11 mouse cellular contexts compared by ENCODE assay signal in genomic region chr11:101477552-101478211, GRCm38 (mm10). TPM values are rescaled to one million over a fixed set of nuclear protein-coding genes. Genes with fewer than 3 reads are reported as not detected.
DNase-seq lines count a peak whose midpoint lies in the region; ATAC-seq lines count a peak whose summit lies in the region.
"Had no signal": no experiment of that assay in that cellular context is flagged by ENCODE, and none has a peak within 500 bp of the region (broad histone marks: within the 10 kb centered on the region; RNA-seq: fewer than 3 reads in every experiment).

No protein-coding gene starts in this region.

- H3K27me3 ChIP-seq in kidney, embryonic 14.5 days (ENCODE audit: control insufficient read depth, insufficient read depth, low read length): no peaks in the 10 kb centered on the region
- H3K27me3 ChIP-seq in forebrain, embryonic 13.5 days: no peaks in the 10 kb centered on the region
- H3K27me3 ChIP-seq in neural tube, embryonic 15.5 days (replicated peaks): no peaks in the 10 kb centered on the region

- no peak overlapping the region for H3K4me3 ChIP-seq in kidney, embryonic 14.5 days (ENCODE audit: low read length)
- no peak overlapping the region for H3K4me3 ChIP-seq in forebrain, embryonic 13.5 days
- H3K4me3 ChIP-seq in neural tube, embryonic 15.5 days (replicated peaks): no peak overlapping the region
- H3K4me3 ChIP-seq: liver, embryonic 13.5 days had no signal

- H3K9me3 ChIP-seq in kidney, embryonic 14.5 days (ENCODE audit: control insufficient read depth, low read length): no peaks in the 10 kb centered on the region
- no peaks in the 10 kb centered on the region for H3K9me3 ChIP-seq in forebrain, embryonic 13.5 days (replicated peaks)
- no peaks in the 10 kb centered on the region for H3K9me3 ChIP-seq in neural tube, embryonic 15.5 days (replicated peaks)
- H3K9me3 ChIP-seq: liver, embryonic 13.5 days had no signal

- H3K36me3 ChIP-seq in kidney, embryonic 14.5 days (ENCODE audit: control insufficient read depth, insufficient read depth, low read length): no peaks in the 10 kb centered on the region
- H3K36me3 ChIP-seq in forebrain, embryonic 13.5 days (ENCODE audit: poor library complexity, severe bottlenecking): no peaks in the 10 kb centered on the region
- no peaks in the 10 kb centered on the region for H3K36me3 ChIP-seq in neural tube, embryonic 15.5 days
- H3K36me3 ChIP-seq: liver, embryonic 13.5 days had no signal

- DNase-seq in kidney, postnatal 25 days: no peak
- DNase-seq in mesoderm, embryonic 11.5 days (ENCODE audit: low read depth, low spot score): peak; percentile 74
- no peak for DNase-seq in gastrocnemius, adult 18-20 months (ENCODE audit: low spot score)
- DNase-seq in testis, postnatal 10 days (ENCODE audit: low spot score): no peak
- DNase-seq: cerebellum, postnatal 25 days; liver, embryonic 13.5 days had no signal

- 70% methylated on average over 10 of the region's 10 CpGs for WGBS in kidney, embryonic 14.5 days
- WGBS in forebrain, embryonic 13.5 days: 13% methylated on average over 10 of the region's 10 CpGs
- 20% methylated on average over 10 of the region's 10 CpGs for WGBS in neural tube, embryonic 15.5 days

- no peak overlapping the region for H3K4me2 ChIP-seq in kidney, embryonic 14.5 days (replicated peaks; ENCODE audit: low read depth, low read length)
- H3K4me2 ChIP-seq in forebrain, embryonic 13.5 days: peak overlapping the region; percentile 17
- H3K4me2 ChIP-seq in neural tube, embryonic 15.5 days: no peak overlapping the region
- H3K4me2 ChIP-seq: liver, embryonic 13.5 days had no signal

- ATAC-seq in kidney, embryonic 14.5 days (ENCODE audit: low FRiP score, low TSS enrichment): 0 out of 2 replicates have a peak, but pooled peaks have one; percentile 16
- peak; percentile 92 for ATAC-seq in forebrain, embryonic 13.5 days
- ATAC-seq in neural tube, embryonic 15.5 days (ENCODE audit: low FRiP score): peak; percentile 38; the same call in 1 of the 2 replicates
- ATAC-seq in erythroid progenitor cell, adult 5-6 weeks (replicated peaks; ENCODE audit: low FRiP score, poor library complexity, severe bottlenecking): no peak
- ATAC-seq: inflammation-experienced regulatory T-cells, adult 6 months had no signal

- no peak overlapping the region for H3K27ac ChIP-seq in kidney, embryonic 14.5 days (ENCODE audit: low read depth, low read length)
- peak overlapping the region; percentile 92 for H3K27ac ChIP-seq in forebrain, embryonic 13.5 days
- H3K27ac ChIP-seq in neural tube, embryonic 15.5 days (replicated peaks): peak overlapping the region; percentile 23; the same call in 1 of the 2 replicates
- H3K27ac ChIP-seq: liver, embryonic 13.5 days had no signal

- H3K4me1 ChIP-seq in kidney, embryonic 14.5 days (ENCODE audit: control insufficient read depth, insufficient read depth, low read length): peaks cover 5% of the 10 kb centered on the region; the same call in 1 of the 2 replicates
- peaks cover 44% of the 10 kb centered on the region for H3K4me1 ChIP-seq in forebrain, embryonic 13.5 days
- peaks cover 13% of the 10 kb centered on the region; the same call in 1 of the 2 replicates for H3K4me1 ChIP-seq in neural tube, embryonic 15.5 days

- no peak overlapping the region for H3K9ac ChIP-seq in kidney, embryonic 14.5 days (ENCODE audit: low read depth, low read length)
- no peak overlapping the region for H3K9ac ChIP-seq in forebrain, embryonic 13.5 days
- H3K9ac ChIP-seq in neural tube, embryonic 15.5 days (replicated peaks): no peak overlapping the region
- H3K9ac ChIP-seq: liver, embryonic 13.5 days had no signal

RNA-seq across cellular contexts. Expression of gene Vat1, which starts 11.7 kb away (rescaled TPM):
- polyA plus RNA-seq in kidney, embryonic 14.5 days (2014; fragmentation: Nextera tagmentation; extraction: Ambion mirVana): 25.0 and 28.4 TPM in 2 replicates
- polyA plus RNA-seq in forebrain, embryonic 13.5 days (2015; fragmentation: Nextera tagmentation; extraction: Ambion mirVana): 61.3 and 67.0 TPM in 2 replicates
- 95.4 and 105 TPM in 2 replicates for polyA plus RNA-seq in neural tube, embryonic 15.5 days (2015; fragmentation: Nextera tagmentation; extraction: Ambion mirVana)
- 9.0 and 13.4 TPM in 2 replicates for total RNA-seq in erythroid progenitor cell, adult 5-6 weeks (2015; ENCODE audit: low replicate concordance)
- 4.7 and 6.1 TPM in 2 replicates for total RNA-seq in erythroid progenitor cell, adult 5-6 weeks (2017; ENCODE audit: low replicate concordance)
- 10 to 100 TPM; 10.8 to 16.1 TPM for total RNA-seq in gastrocnemius, adult 18-20 months (2021)

RNA-seq across cellular contexts. Expression of gene Rnd2, which starts 12.9 kb away (rescaled TPM):
- 7.0 and 10.8 TPM in 2 replicates for polyA plus RNA-seq in kidney, embryonic 14.5 days (2014; fragmentation: Nextera tagmentation; extraction: Ambion mirVana)
- polyA plus RNA-seq in forebrain, embryonic 13.5 days (2015; fragmentation: Nextera tagmentation; extraction: Ambion mirVana): 155 and 197 TPM in 2 replicates
- polyA plus RNA-seq in neural tube, embryonic 15.5 days (2015; fragmentation: Nextera tagmentation; extraction: Ambion mirVana): 63.6 and 71.7 TPM in 2 replicates
- not detected in 2 replicates for total RNA-seq in erythroid progenitor cell, adult 5-6 weeks (2015; ENCODE audit: low replicate concordance)
- total RNA-seq in erythroid progenitor cell, adult 5-6 weeks (2017; ENCODE audit: low replicate concordance): not detected in 2 replicates
- 1 to 10 TPM; 2.5 to 4.2 TPM for total RNA-seq in gastrocnemius, adult 18-20 months (2021)
- polyA plus RNA-seq: inflammation-experienced regulatory T-cells, adult 6 months had no signal

RNA-seq across cellular contexts. Expression of gene Ifi35, which starts 29.5 kb away (rescaled TPM):
- 9.6 and 10.4 TPM in 2 replicates for polyA plus RNA-seq in kidney, embryonic 14.5 days (2014; fragmentation: Nextera tagmentation; extraction: Ambion mirVana)
- polyA plus RNA-seq in forebrain, embryonic 13.5 days (2015; fragmentation: Nextera tagmentation; extraction: Ambion mirVana): 2.3 and 2.5 TPM in 2 replicates
- polyA plus RNA-seq in neural tube, embryonic 15.5 days (2015; fragmentation: Nextera tagmentation; extraction: Ambion mirVana): 3.9 and 17.0 TPM in 2 replicates
- 39.8 and 73.2 TPM in 2 replicates for total RNA-seq in erythroid progenitor cell, adult 5-6 weeks (2015; ENCODE audit: low replicate concordance)
- total RNA-seq in erythroid progenitor cell, adult 5-6 weeks (2017; ENCODE audit: low replicate concordance): 43.6 and 47.4 TPM in 2 replicates
- 1 to 10 TPM; 8.6 to 8.7 TPM for total RNA-seq in gastrocnemius, adult 18-20 months (2021)

RNA-seq across cellular contexts. Expression of gene Rpl27, which starts 35.6 kb away (rescaled TPM):
- polyA plus RNA-seq in kidney, embryonic 14.5 days (2014; fragmentation: Nextera tagmentation; extraction: Ambion mirVana): 430 and 578 TPM in 2 replicates
- polyA plus RNA-seq in forebrain, embryonic 13.5 days (2015; fragmentation: Nextera tagmentation; extraction: Ambion mirVana): 338 and 387 TPM in 2 replicates
- 245 and 254 TPM in 2 replicates for polyA plus RNA-seq in neural tube, embryonic 15.5 days (2015; fragmentation: Nextera tagmentation; extraction: Ambion mirVana)
- total RNA-seq in erythroid progenitor cell, adult 5-6 weeks (2015; ENCODE audit: low replicate concordance): 179 and 183 TPM in 2 replicates
- total RNA-seq in erythroid progenitor cell, adult 5-6 weeks (2017; ENCODE audit: low replicate concordance): 266 and 615 TPM in 2 replicates
- 10 to 100 TPM; 33.9 to 45.4 TPM for total RNA-seq in gastrocnemius, adult 18-20 months (2021)

RNA-seq across cellular contexts. Expression of gene Ptges3l, which starts 52.5 kb away (rescaled TPM):
- 8.9 and 10.3 TPM in 2 replicates for polyA plus RNA-seq in kidney, embryonic 14.5 days (2014; fragmentation: Nextera tagmentation; extraction: Ambion mirVana)
- 1.2 TPM in 2 replicates for polyA plus RNA-seq in forebrain, embryonic 13.5 days (2015; fragmentation: Nextera tagmentation; extraction: Ambion mirVana)
- polyA plus RNA-seq in neural tube, embryonic 15.5 days (2015; fragmentation: Nextera tagmentation; extraction: Ambion mirVana): 4.3 and 4.5 TPM in 2 replicates
- not detected in 2 replicates for total RNA-seq in erythroid progenitor cell, adult 5-6 weeks (2015; ENCODE audit: low replicate concordance)
- total RNA-seq in erythroid progenitor cell, adult 5-6 weeks (2017; ENCODE audit: low replicate concordance): not detected in 2 replicates
- 10 to 100 TPM; 74.3 to 82.6 TPM for total RNA-seq in gastrocnemius, adult 18-20 months (2021)
